Mouse (Mus musculus) liver, postnatal 0 days (tissue): ENCODE results near the gene Csk. TPM values are rescaled to one million over a fixed set of nuclear protein-coding genes. Genes with fewer than 3 reads are reported as not detected.

Source experiments
- ATAC-seq: fragments of 200-750 bp; cut with Nextera tagmentation; 2 replicates; pipeline ENCODE4 v1.8.0; 2017; ENCODE audit warnings: mild to moderate bottlenecking, moderate library complexity
- DNase-seq: peaks from one replicate; pipeline ENCODE4 v3.0.0-alpha.2; 2016
- H3K27ac ChIP-seq: fragments of 300-500 bp; sonication (generic); 2 replicates; pipeline ENCODE4 v1.5.1; 2014; ENCODE audit warnings: antibody characterized with exemption, moderate library complexity, mild to moderate bottlenecking, low read depth
- H3K27me3 ChIP-seq: fragments of 300-500 bp; sonication (generic); 2 replicates; pipeline ENCODE4 v1.6.1; 2014; ENCODE audit warnings: low read length, control low read depth, mixed read lengths; ENCODE audit not compliant: insufficient read depth
- H3K36me3 ChIP-seq: fragments of 300-500 bp; sonication (generic); replicated peaks from 2 replicates; pipeline ENCODE4 v1.6.1; 2014; ENCODE audit warnings: mild to moderate bottlenecking, control low read depth, low read length, moderate library complexity, mixed read lengths; ENCODE audit not compliant: insufficient read depth
- H3K4me1 ChIP-seq: fragments of 300-500 bp; sonication (generic); 2 replicates; pipeline ENCODE4 v1.6.1; 2014; ENCODE audit warnings: antibody characterized with exemption, mild to moderate bottlenecking, control low read depth; ENCODE audit not compliant: insufficient read depth
- H3K4me2 ChIP-seq: fragments of 300-500 bp; sonication (generic); 2 replicates; pipeline ENCODE4 v1.6.1; 2014; ENCODE audit warnings: low read depth, mild to moderate bottlenecking, low read length, moderate library complexity, mixed read lengths
- H3K4me3 ChIP-seq: fragments of 300-500 bp; sonication (generic); 2 replicates; pipeline ENCODE4 v1.5.1; 2014; ENCODE audit warnings: low read depth, low read length
- H3K9ac ChIP-seq: fragments of 300-500 bp; sonication (generic); replicated peaks from 2 replicates; pipeline ENCODE4 v1.6.1; 2014; ENCODE audit warnings: mild to moderate bottlenecking, moderate library complexity
- H3K9me3 ChIP-seq: fragments of 300-500 bp; sonication (generic); 2 replicates; pipeline ENCODE4 v1.6.1; 2016; ENCODE audit warnings: mild to moderate bottlenecking, control low read depth, low read length, mixed read lengths
- CTCF ChIP-seq: sonication (generic); IDR thresholded peaks from 2 replicates; pipeline ENCODE4 v1.5.1; 2016; ENCODE audit warnings: antibody characterized with exemption, low read depth
- EP300 ChIP-seq: IDR thresholded peaks from 2 replicates; pipeline ENCODE4 v1.6.1; 2016; ENCODE audit warnings: antibody characterized with exemption, low read depth, mild to moderate bottlenecking
- WGBS: fragments of 180-500 bp; shearing (Covaris S2); extraction: QIAGEN DNeasy Blood & Tissue Kit; methylation state at CpG from one replicate; pipeline ENCODE4 v1.1.7; 2014; ENCODE audit not compliant: insufficient replicate concordance; 5-methylcytosine and 5-hydroxymethylcytosine counted together
- polyA plus RNA-seq: library from polyadenylated mRNA; unstranded; fragments of >200 nt; fragmentation: Nextera tagmentation; extraction: Ambion mirVana; gene quantifications from 2 replicates; pipeline ENCODE4 v1.2.1, GENCODE M21; 2015

Gene Csk
- polyA plus RNA-seq, 1 experiment from 2014 or later, result 15.5 TPM

DNA sequence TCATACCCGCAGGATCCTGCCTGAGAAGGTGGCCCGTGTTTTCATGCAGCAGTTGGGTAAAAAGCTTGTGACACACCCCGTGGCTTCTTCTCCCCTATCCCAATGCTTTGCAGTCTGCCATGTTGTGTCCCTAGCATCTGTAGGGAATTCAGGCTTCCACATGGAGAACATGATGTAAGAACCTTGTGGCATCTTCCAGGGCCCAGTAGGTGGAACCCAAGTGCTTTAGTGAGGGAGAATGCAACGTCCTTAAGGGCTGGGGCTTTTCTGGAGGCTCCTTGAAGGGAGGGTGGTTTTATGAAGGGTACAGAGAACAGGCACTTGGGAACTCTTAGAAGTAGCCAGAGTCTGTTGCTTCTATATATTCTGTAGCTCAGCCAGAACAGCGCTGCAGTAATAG is 62.7 kb downstream of the Csk start:
- peak; percentile 47 for TF ChIP-seq CTCF
- no peak for TF ChIP-seq EP300

DNA sequence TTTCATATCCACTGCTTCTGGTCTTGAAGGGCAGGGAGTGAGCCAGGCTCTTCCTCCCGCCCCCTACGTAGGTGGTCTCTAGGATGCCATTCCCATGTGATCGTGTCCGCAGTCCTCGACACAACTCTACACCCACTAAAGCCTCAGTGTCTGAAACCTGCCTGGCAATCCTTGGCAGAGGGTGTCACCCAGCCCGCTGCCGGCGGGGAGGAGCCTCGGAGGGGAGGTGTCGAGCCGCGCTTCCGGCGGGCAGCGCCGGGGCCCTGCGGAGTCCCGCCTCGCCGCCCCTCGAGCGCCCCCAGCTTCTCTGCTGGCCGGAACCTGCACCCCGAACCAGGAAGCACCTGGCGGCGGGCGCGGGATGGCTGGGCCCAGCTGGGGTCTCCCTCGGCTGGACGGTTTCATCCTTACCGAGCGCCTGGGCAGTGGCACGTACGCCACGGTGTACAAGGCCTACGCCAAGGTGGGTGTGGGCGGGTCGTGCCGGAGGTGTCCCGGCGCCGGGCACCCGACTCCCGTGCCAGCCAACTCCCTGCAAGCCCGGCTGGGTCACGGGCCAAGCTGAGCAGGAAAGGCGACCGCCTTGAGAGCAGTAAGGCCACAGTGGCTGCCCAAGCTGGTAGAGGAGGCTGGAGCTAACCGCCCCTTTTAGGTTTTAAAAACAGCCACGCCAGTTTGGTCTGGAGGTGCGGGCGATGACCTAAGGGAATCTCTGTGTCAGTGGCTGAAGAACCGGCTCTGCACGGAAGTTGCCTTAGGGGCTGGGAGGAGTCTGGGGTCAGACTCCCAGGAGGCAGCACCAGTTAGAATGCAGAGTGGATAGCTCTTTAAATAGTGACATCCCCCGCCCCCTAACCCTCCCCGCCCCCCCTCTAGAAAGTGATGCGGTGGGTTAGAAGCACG is 64.0 kb downstream of the Csk start, which contains the start of gene Ulk3:
Ulk3 (plus strand) TSS at position 229 of the 903 bp plus-strand sequence.
- peak within 1 kb of the TSS; percentile 70 for H3K9ac ChIP-seq
- peaks cover 33% of the 10 kb centered on the region for H3K36me3 ChIP-seq
- peak within 1 kb of the TSS; percentile 96 for H3K4me2 ChIP-seq
- H3K27me3 ChIP-seq, result no peaks in the 10 kb centered on the region
- no peaks in the 10 kb centered on the region for H3K9me3 ChIP-seq
- peak within 1 kb of the TSS; percentile 85 for H3K27ac ChIP-seq
- peak within 1 kb of the TSS; percentile 72 for H3K4me3 ChIP-seq
- ATAC-seq, result peak; percentile 84
- TF ChIP-seq EP300 (no peak), CTCF (peak; percentile 41)
- WGBS, result under 1% methylated on average over 58 of the region's 58 CpGs
- DNase-seq, result peak; percentile 85
- peaks cover 12% of the 10 kb centered on the region for H3K4me1 ChIP-seq

More for the DNA sequence above, 62.7 kb downstream of the Csk start:
- Histone ChIP-seq H3K9ac (no peak overlapping the region), H3K9me3 (no peaks in the 10 kb centered on the region), H3K4me2 (no peak overlapping the region), H3K27ac (no peak overlapping the region), H3K27me3 (no peaks in the 10 kb centered on the region), H3K36me3 (peaks cover 37% of the 10 kb centered on the region), H3K4me1 (peaks cover 12% of the 10 kb centered on the region), H3K4me3 (no peak overlapping the region)
- 51% methylated on average over 5 of the region's 5 CpGs for WGBS
- DNase-seq (no peak), ATAC-seq (no peak)

DNA sequence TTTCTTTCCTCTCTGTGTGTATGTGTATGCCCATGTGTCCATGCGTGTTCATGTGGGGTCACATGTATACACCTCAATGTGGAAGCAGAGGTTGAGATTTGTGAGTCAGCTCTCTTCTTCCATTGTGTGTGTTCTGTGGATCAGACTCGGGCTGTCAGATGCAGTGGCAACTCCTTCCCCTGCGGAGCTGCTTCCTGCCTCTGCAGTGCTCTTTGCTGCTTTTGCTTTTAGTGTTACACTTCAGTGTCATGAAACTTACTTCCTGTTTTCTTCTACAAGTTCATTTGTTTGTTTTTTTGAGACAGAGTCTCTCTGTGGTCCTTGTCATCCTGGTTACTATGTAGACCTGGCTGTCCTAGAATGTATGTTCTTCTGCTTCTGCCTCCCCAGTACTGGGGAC is 68.4 kb downstream of the Csk start:
- H3K36me3 ChIP-seq, result peaks cover 65% of the 10 kb centered on the region
- 77% methylated on average over 3 of the region's 3 CpGs for WGBS

DNA sequence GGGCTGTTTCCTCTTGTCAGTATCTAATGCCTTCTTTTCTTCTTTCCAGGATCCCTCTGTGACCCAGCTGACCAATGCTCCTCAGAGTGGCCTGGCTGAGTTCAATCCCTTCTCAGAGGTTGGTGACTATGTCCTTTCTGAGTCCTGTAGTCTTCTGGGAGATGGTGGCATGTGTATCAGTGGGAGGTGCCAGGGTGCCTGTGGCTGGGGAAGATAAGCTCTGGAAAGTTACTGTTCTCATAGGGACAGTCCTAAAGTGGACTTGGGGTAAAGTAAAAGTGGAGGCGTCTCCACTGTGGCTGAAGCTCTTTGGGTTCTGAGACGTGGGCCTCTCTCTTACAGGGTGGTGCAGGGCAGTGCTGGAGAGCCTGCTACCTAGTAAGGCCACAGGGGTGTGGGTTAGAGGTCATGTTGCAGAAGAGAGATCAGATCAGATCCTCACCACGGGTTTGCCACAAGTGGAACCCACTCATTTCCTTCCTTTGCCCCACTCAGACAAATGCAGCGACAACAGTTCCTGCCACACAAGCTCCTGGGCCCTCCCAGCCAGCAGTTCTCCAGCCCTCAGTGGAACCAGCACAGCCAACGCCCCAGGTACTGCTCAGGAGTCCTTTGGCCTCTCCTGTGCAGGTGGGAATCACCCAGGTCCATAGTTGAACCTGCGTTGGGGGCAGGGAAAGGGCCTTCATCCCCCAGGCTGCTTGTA is 76.1 kb downstream of the Csk start:
- Histone ChIP-seq H3K27ac (no peak overlapping the region), H3K4me2 (no peak overlapping the region), H3K4me3 (no peak overlapping the region), H3K36me3 (peaks cover 47% of the 10 kb centered on the region), H3K4me1 (peaks cover 5% of the 10 kb centered on the region; the same call in 1 of the 2 replicates), H3K9me3 (no peaks in the 10 kb centered on the region), H3K9ac (no peak overlapping the region), H3K27me3 (no peaks in the 10 kb centered on the region)
- 39% methylated on average over 6 of the region's 6 CpGs for WGBS
- DNase-seq (no peak), ATAC-seq (peak; percentile 79)
- TF ChIP-seq EP300 (peak; percentile 24; the same call in 1 of the 2 replicates), CTCF (no peak)

More for the DNA sequence above, 68.4 kb downstream of the Csk start:
- Histone ChIP-seq H3K9me3 (no peaks in the 10 kb centered on the region), H3K4me1 (peaks cover 8% of the 10 kb centered on the region), H3K27me3 (no peaks in the 10 kb centered on the region), H3K27ac (no peak overlapping the region), H3K4me3 (no peak overlapping the region), H3K9ac (no peak overlapping the region), H3K4me2 (no peak overlapping the region)
- DNase-seq, result no peak
- TF ChIP-seq EP300 (no peak), CTCF (no peak)
- no peak for ATAC-seq

Other genes starting within 250 kb of the Csk start
- 10.7 and 11.5 TPM in 2 replicates for gene Ppcdc, start 213.5 kb downstream of the Csk start, polyA plus RNA-seq
- gene Scamp5, start 185.6 kb downstream of the Csk start, polyA plus RNA-seq, result 6.5 and 8.4 TPM in 2 replicates
- gene Rpp25, start 149.6 kb downstream of the Csk start, polyA plus RNA-seq, result 0.48 and 0.67 TPM in 2 replicates
- gene Cox5a, start 132.4 kb downstream of the Csk start, polyA plus RNA-seq, result 761 and 777 TPM in 2 replicates
- 4.6 and 5.1 TPM in 2 replicates for gene Fam219b, start 116.1 kb downstream of the Csk start, polyA plus RNA-seq
- gene Mpi, start 100.9 kb downstream of the Csk start, polyA plus RNA-seq, result 7.3 and 8.2 TPM in 2 replicates
- gene Scamp2, start 92.7 kb downstream of the Csk start, polyA plus RNA-seq, result 29.6 and 31.2 TPM in 2 replicates
- 3.6 and 3.7 TPM in 2 replicates for gene Ulk3, start 64.2 kb downstream of the Csk start, polyA plus RNA-seq
- gene Cplx3, start 47.4 kb downstream of the Csk start, polyA plus RNA-seq, result not detected in 2 replicates
- not detected in 2 replicates for gene Lman1l, start 32.9 kb downstream of the Csk start, polyA plus RNA-seq
- 19.9 and 30.7 TPM in 2 replicates for gene Cyp1a2, start 30.1 kb upstream of the Csk start, polyA plus RNA-seq
- gene Cyp1a1, start 34.3 kb upstream of the Csk start, polyA plus RNA-seq, result 2.2 and 4.3 TPM in 2 replicates
- gene Edc3, start 54.9 kb upstream of the Csk start, polyA plus RNA-seq, result 9.9 and 13.2 TPM in 2 replicates
- 40.2 and 40.4 TPM in 2 replicates for gene Clk3, start 112.2 kb upstream of the Csk start, polyA plus RNA-seq
- 4.6 and 4.7 TPM in 2 replicates for gene Arid3b, start 183.2 kb upstream of the Csk start, polyA plus RNA-seq